Mouse (Mus musculus): ENCODE measurements at regions not wholly inside any gene's neighbourhood (a gene's known extent, or its start where the extent isn't known, plus 50 kb on each side); places are given as distances from the start of the nearest gene placed in this dataset.
"Not testable (repeated sequence)": the region's sequence is repeated elsewhere in the genome, so short reads cannot be mapped to it uniquely, and the experiment has no call there.

GRCm38 (mm10) chr11:12522063-12522462 lies 57.3 kb upstream of the Cobl start:
- H3K9ac ChIP-seq; H3K4me3 ChIP-seq; ATAC-seq (ENCODE audit: extremely low read depth, insufficient number of reproducible peaks, low FRiP score, low TSS enrichment); H3K27ac ChIP-seq (replicated peaks); H3K27me3 ChIP-seq (replicated peaks); H3K4me1 ChIP-seq; H3K36me3 ChIP-seq; H3K4me2 ChIP-seq; H3K9me3 ChIP-seq: not testable (repeated sequence)
- WGBS, result 78% methylated on average over 2 of the region's 2 CpGs

GRCm38 (mm10) chr11:12521286-12521685 lies 56.5 kb upstream of the Cobl start:
- ATAC-seq (ENCODE audit: extremely low read depth, insufficient number of reproducible peaks, low FRiP score, low TSS enrichment), result no peak
- H3K4me1 ChIP-seq, result no peaks in the 10 kb centered on the region
- no peak overlapping the region for H3K4me3 ChIP-seq
- 53% methylated on average over 3 of the region's 3 CpGs for WGBS
- no peaks in the 10 kb centered on the region for H3K9me3 ChIP-seq
- no peak overlapping the region for H3K27ac ChIP-seq (replicated peaks)
- no peak overlapping the region for H3K9ac ChIP-seq
- no peaks in the 10 kb centered on the region for H3K36me3 ChIP-seq
- H3K4me2 ChIP-seq, result no peak overlapping the region
- H3K27me3 ChIP-seq (replicated peaks), result no peaks in the 10 kb centered on the region

DNA sequence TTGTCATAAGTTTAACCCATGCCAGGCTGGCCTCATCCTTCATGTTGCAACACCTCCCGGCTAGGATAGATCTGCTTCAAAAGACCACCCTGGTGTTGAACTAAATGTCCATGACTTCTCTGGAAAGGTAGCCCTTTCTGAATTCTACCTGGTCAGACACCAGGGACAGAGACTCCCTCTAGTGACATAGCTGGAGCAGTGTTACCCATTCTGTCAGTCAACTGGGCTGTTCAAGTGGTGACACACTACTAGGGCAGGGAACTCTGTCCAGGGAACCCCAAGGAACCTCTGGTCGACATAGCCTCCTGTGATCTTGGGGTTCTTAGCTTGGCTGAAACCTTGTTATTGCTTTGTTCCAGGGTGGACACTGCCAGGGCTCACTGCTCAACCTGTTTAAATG lies 51.6 kb upstream of the Cobl start:
- WGBS, result 77% methylated on average over 2 of the region's 2 CpGs
- H3K27me3 ChIP-seq (replicated peaks), result no peaks in the 10 kb centered on the region
- H3K4me1 ChIP-seq, result no peaks in the 10 kb centered on the region
- no peak overlapping the region for H3K27ac ChIP-seq (replicated peaks)
- no peak overlapping the region for H3K9ac ChIP-seq
- no peak overlapping the region for H3K4me2 ChIP-seq
- H3K4me3 ChIP-seq, result no peak overlapping the region
- H3K36me3 ChIP-seq, result no peaks in the 10 kb centered on the region
- no peaks in the 10 kb centered on the region for H3K9me3 ChIP-seq
- ATAC-seq (ENCODE audit: extremely low read depth, insufficient number of reproducible peaks, low FRiP score, low TSS enrichment), result no peak

All from heart, embryonic 13.5 days (tissue).